Mouse (Mus musculus) neural tube, embryonic 13.5 days (tissue): ENCODE results near the gene Gm20765. TPM values are rescaled to one million over a fixed set of nuclear protein-coding genes. Genes with fewer than 3 reads are reported as not detected.
"Not testable (repeated sequence)": the region's sequence is repeated elsewhere in the genome, so short reads cannot be mapped to it uniquely, and the experiment has no call there.

Source experiments
- ATAC-seq: fragments of 200-750 bp; cut with Nextera tagmentation; 2 replicates; pipeline ENCODE4 v1.8.0; 2017; ENCODE audit warnings: low read depth, mild to moderate bottlenecking, moderate TSS enrichment, moderate library complexity
- H3K27ac ChIP-seq: fragments of 300-500 bp; sonication (generic); replicated peaks from 2 replicates; pipeline ENCODE4 v1.5.1; 2015; ENCODE audit warnings: moderate library complexity, mild to moderate bottlenecking, inconsistent platforms
- H3K27me3 ChIP-seq: fragments of 300-500 bp; sonication (generic); 2 replicates; pipeline ENCODE4 v1.6.1; 2015; ENCODE audit warnings: mild to moderate bottlenecking, inconsistent platforms
- H3K36me3 ChIP-seq: fragments of 300-500 bp; sonication (generic); 2 replicates; pipeline ENCODE4 v1.6.1; 2015; ENCODE audit warnings: mild to moderate bottlenecking, inconsistent platforms
- H3K4me1 ChIP-seq: fragments of 300-500 bp; sonication (generic); replicated peaks from 2 replicates; pipeline ENCODE4 v1.6.1; 2015; ENCODE audit warnings: inconsistent platforms
- H3K4me2 ChIP-seq: fragments of 300-500 bp; sonication (generic); 2 replicates; pipeline ENCODE4 v1.6.1; 2015; ENCODE audit warnings: inconsistent platforms, mild to moderate bottlenecking, moderate library complexity
- H3K4me3 ChIP-seq: fragments of 300-500 bp; sonication (generic); 2 replicates; pipeline ENCODE4 v1.5.1; 2015; ENCODE audit warnings: mild to moderate bottlenecking, inconsistent platforms
- H3K9ac ChIP-seq: fragments of 300-500 bp; sonication (generic); 2 replicates; pipeline ENCODE4 v1.6.1; 2015; ENCODE audit warnings: moderate library complexity, mild to moderate bottlenecking, inconsistent platforms
- H3K9me3 ChIP-seq: fragments of 300-500 bp; sonication (generic); 2 replicates; pipeline ENCODE4 v1.6.1; 2016; ENCODE audit warnings: inconsistent platforms
- WGBS: fragments of 180-500 bp; shearing (Covaris S2); methylation state at CpG from one replicate; pipeline ENCODE4 v1.1.7; 2015; 5-methylcytosine and 5-hydroxymethylcytosine counted together
- polyA plus RNA-seq: library from polyadenylated mRNA; unstranded; fragments of >200 nt; fragmentation: Nextera tagmentation; extraction: Ambion mirVana; gene quantifications from 2 replicates; pipeline ENCODE4 v1.2.1, GENCODE M21; 2015

The Gm20765 gene
- polyA plus RNA-seq: not detected in 2 replicates

DNA sequence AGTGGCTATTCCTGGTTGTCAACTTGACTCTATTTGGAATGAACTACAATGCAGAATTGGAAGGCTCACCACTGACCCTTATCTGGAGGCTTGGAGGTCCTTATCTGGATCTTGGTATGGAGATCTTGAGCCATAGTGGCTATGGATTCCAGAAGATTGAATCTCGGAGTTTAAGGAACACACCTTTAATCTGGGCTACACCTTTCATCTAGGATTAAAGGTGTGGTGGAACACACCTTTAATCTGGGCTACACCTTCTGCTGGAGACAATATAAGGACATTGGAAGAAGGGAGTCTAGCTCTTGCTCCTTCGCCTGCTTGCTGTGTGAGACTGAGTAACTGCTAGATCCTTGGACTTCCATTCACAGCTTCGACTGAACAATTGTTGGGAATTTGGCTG lies at the start of gene Gm20765:
Gene Gm20765 (plus strand): TSS at position 301 of the 400 bp plus-strand sequence.
- WGBS: no CpG with 5 or more reads among the region's 3 CpGs
- not testable (repeated sequence) for H3K27me3 ChIP-seq, ATAC-seq, H3K9me3 ChIP-seq, H3K27ac ChIP-seq, H3K36me3 ChIP-seq, H3K9ac ChIP-seq, H3K4me1 ChIP-seq, H3K4me3 ChIP-seq, H3K4me2 ChIP-seq

- H3K4me1 ChIP-seq, H3K36me3 ChIP-seq, H3K9me3 ChIP-seq, H3K27ac ChIP-seq, H3K4me3 ChIP-seq, H3K4me2 ChIP-seq, H3K9ac ChIP-seq, H3K27me3 ChIP-seq, ATAC-seq: not testable (repeated sequence)
- WGBS: no CpG with 5 or more reads among the region's 3 CpGs
Observed at GRCm38 (mm10) chr10:104142687-104143086, 42.6 kb upstream of the Gm20765 start, which contains the start of gene Gm21293. Gene Gm21293 (plus strand): TSS chr10:104142987.

DNA sequence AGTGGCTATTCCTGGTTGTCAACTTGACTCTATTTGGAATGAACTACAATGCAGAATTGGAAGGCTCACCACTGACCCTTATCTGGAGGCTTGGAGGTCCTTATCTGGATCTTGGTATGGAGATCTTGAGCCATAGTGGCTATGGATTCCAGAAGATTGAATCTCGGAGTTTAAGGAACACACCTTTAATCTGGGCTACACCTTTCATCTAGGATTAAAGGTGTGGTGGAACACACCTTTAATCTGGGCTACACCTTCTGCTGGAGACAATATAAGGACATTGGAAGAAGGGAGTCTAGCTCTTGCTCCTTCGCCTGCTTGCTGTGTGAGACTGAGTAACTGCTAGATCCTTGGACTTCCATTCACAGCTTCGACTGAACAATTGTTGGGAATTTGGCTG lies 34.1 kb upstream of the Gm20765 start, which contains the start of gene Gm6763:
Gene Gm6763 (plus strand): TSS at position 301 of the 400 bp plus-strand sequence.
- no CpG with 5 or more reads among the region's 3 CpGs for WGBS
- H3K4me1 ChIP-seq, H3K36me3 ChIP-seq, H3K27me3 ChIP-seq, ATAC-seq, H3K4me3 ChIP-seq, H3K9ac ChIP-seq, H3K4me2 ChIP-seq, H3K27ac ChIP-seq, H3K9me3 ChIP-seq: not testable (repeated sequence)

DNA sequence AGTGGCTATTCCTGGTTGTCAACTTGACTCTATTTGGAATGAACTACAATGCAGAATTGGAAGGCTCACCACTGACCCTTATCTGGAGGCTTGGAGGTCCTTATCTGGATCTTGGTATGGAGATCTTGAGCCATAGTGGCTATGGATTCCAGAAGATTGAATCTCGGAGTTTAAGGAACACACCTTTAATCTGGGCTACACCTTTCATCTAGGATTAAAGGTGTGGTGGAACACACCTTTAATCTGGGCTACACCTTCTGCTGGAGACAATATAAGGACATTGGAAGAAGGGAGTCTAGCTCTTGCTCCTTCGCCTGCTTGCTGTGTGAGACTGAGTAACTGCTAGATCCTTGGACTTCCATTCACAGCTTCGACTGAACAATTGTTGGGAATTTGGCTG lies 25.6 kb upstream of the Gm20765 start, which contains the start of gene Gm8764:
Gene Gm8764 (plus strand): TSS at position 301 of the 400 bp plus-strand sequence.
- H3K4me1 ChIP-seq, H3K9ac ChIP-seq, H3K9me3 ChIP-seq, H3K27me3 ChIP-seq, H3K4me3 ChIP-seq, H3K27ac ChIP-seq, H3K4me2 ChIP-seq, H3K36me3 ChIP-seq, ATAC-seq: not testable (repeated sequence)
- WGBS: no CpG with 5 or more reads among the region's 3 CpGs

- not testable (repeated sequence) for H3K9me3 ChIP-seq, H3K36me3 ChIP-seq, ATAC-seq, H3K4me3 ChIP-seq, H3K9ac ChIP-seq, H3K27ac ChIP-seq, H3K27me3 ChIP-seq, H3K4me2 ChIP-seq, H3K4me1 ChIP-seq
- no CpG with 5 or more reads among the region's 3 CpGs for WGBS
Observed at GRCm38 (mm10) chr10:104168215-104168614, 17.1 kb upstream of the Gm20765 start, which contains the start of gene Gm21304. Gene Gm21304 (plus strand): TSS chr10:104168515.

GRCm38 (mm10) chr10:104176724-104177123 lies 8.6 kb upstream of the Gm20765 start, which contains the start of gene Gm21312:
Gene Gm21312 (plus strand): TSS chr10:104177024.
- H3K4me3 ChIP-seq, H3K4me1 ChIP-seq, H3K4me2 ChIP-seq, H3K9me3 ChIP-seq, H3K27ac ChIP-seq, H3K9ac ChIP-seq, H3K36me3 ChIP-seq, ATAC-seq, H3K27me3 ChIP-seq: not testable (repeated sequence)
- no CpG with 5 or more reads among the region's 3 CpGs for WGBS

DNA sequence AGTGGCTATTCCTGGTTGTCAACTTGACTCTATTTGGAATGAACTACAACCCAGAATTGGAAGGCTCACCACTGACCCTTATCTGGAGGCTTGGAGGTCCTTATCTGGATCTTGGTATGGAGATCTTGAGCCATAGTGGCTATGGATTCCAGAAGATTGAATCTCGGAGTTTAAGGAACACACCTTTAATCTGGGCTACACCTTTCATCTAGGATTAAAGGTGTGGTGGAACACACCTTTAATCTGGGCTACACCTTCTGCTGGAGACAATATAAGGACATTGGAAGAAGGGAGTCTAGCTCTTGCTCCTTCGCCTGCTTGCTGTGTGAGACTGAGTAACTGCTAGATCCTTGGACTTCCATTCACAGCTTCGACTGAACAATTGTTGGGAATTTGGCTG lies 8.4 kb downstream of the Gm20765 start, which contains the start of gene Gm4340:
Gene Gm4340 (plus strand): TSS at position 301 of the 400 bp plus-strand sequence.
- H3K4me1 ChIP-seq, H3K4me3 ChIP-seq, H3K9me3 ChIP-seq, H3K36me3 ChIP-seq, H3K9ac ChIP-seq, ATAC-seq, H3K27me3 ChIP-seq, H3K4me2 ChIP-seq, H3K27ac ChIP-seq: not testable (repeated sequence)
- WGBS: no CpG with 5 or more reads among the region's 3 CpGs

DNA sequence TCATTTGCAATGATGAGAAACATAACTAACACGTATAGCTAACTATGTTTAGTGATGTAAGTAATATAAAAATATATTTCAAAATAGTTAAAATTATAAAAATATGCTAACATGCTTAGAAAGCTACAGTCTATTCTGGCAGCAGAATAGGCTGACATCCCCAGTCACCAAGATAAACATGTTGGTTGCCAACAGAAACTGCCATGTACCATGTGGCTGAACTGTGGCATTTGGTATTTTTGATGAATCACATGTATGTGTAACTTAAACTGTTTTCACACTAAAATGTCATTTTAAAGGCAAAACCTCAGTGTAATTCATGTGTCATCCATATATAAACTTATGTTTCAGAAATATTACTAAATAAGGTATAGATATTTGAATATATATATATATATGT lies 24.3 kb downstream of the Gm20765 start:
- H3K4me1 ChIP-seq: no peaks in the 10 kb centered on the region
- no peak overlapping the region for H3K27ac ChIP-seq
- ATAC-seq: no peak
- 88% methylated on average over 1 of the region's 1 CpGs for WGBS
- H3K9me3 ChIP-seq: no peaks in the 10 kb centered on the region
- H3K4me3 ChIP-seq: no peak overlapping the region
- H3K36me3 ChIP-seq: no peaks in the 10 kb centered on the region
- H3K27me3 ChIP-seq: no peaks in the 10 kb centered on the region
- no peak overlapping the region for H3K4me2 ChIP-seq
- no peak overlapping the region for H3K9ac ChIP-seq

DNA sequence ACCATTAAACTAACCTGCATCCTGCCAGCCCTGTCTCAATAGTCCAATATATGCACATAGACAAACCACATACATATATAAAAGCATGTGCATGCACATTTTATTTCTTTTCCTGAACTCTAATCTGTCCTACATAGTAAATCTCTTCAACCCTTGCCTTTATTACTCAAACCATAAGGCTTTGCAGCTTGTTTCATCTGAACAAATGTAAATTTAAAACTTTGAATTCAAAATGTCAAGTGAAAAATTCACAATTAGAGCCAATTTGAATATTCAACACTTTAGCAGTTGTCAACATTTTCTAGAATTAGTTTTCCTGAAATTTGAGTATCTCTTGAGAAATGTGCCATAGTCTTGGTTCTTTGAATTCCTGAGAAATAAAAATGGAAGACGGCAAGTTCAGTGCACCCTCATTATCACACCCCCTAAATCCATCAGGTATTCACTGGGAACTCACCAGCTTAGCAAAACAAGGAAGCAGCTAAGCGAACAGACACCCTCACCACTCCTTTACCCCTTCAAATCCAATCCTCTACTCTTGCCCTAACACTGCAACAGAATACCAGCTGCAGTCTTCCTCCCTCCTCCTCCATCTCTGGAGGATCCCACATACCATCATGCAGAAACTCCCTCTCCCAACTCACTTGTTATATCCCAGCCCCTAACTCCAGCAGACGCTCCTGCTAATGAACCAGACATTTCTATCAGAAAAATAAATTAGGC lies 25.1 kb downstream of the Gm20765 start:
- Histone ChIP-seq H3K9me3 (no peaks in the 10 kb centered on the region), H3K4me3 (no peak overlapping the region), H3K27me3 (no peaks in the 10 kb centered on the region), H3K4me1 (no peaks in the 10 kb centered on the region), H3K9ac (no peak overlapping the region), H3K27ac (no peak overlapping the region), H3K36me3 (no peaks in the 10 kb centered on the region), H3K4me2 (no peak overlapping the region)
- ATAC-seq: no peak
- WGBS: 75% methylated on average over 3 of the region's 3 CpGs

DNA sequence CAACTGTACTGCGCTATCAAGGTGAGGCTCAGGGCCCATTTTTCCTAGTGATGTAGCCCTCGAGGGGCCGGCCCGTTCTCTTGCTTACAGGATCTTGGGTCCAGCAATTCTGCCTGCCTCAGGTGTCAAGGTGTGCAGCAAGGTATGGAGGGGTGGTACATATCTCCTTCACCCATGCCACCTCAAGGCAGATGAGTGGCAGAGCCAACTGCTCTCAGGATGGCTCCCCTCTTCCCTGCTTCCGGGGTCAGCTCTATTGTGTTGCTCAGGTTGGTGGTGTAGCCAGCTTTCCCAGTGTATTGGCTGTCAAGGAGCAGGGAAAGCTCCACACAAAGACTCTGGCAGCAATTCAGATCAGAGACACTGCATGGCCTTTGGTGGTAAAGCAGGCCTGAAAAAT lies 29.2 kb downstream of the Gm20765 start:
- WGBS: 92% methylated on average over 5 of the region's 5 CpGs
- no peak for ATAC-seq

GRCm38 (mm10) chr10:104220303-104221021 lies 35.1 kb downstream of the Gm20765 start:
- Histone ChIP-seq H3K36me3 (no peaks in the 10 kb centered on the region), H3K4me1 (no peaks in the 10 kb centered on the region), H3K4me3 (no peak overlapping the region), H3K27me3 (no peaks in the 10 kb centered on the region), H3K9ac (no peak overlapping the region), H3K27ac (no peak overlapping the region), H3K4me2 (no peak overlapping the region), H3K9me3 (no peaks in the 10 kb centered on the region)
- no peak for ATAC-seq
- 84% methylated on average over 6 of the region's 6 CpGs for WGBS

More for the DNA sequence above, 29.2 kb downstream of the Gm20765 start:
- no peak overlapping the region for H3K27ac ChIP-seq
- H3K36me3 ChIP-seq: no peaks in the 10 kb centered on the region
- no peak overlapping the region for H3K4me3 ChIP-seq
- H3K4me1 ChIP-seq: no peaks in the 10 kb centered on the region
- H3K9me3 ChIP-seq: no peaks in the 10 kb centered on the region
- no peak overlapping the region for H3K4me2 ChIP-seq
- no peak overlapping the region for H3K9ac ChIP-seq
- no peaks in the 10 kb centered on the region for H3K27me3 ChIP-seq
